Mouse (Mus musculus) thymus, postnatal 0 days (tissue): ENCODE results near the gene Otud7b. TPM values are rescaled to one million over a fixed set of nuclear protein-coding genes. Genes with fewer than 3 reads are reported as not detected.

Experiments
- DNase-seq: peaks from one replicate; pipeline ENCODE4 v3.0.0-alpha.2; 2015; ENCODE audit warnings: low spot score
- polyA plus RNA-seq: library from polyadenylated mRNA; unstranded; fragments of >200 nt; fragmentation: Nextera tagmentation; extraction: Ambion mirVana; gene quantifications from 2 replicates; pipeline ENCODE4 v1.2.1, GENCODE M21; 2015

Otud7b gene
- polyA plus RNA-seq, result 12.2 and 17.7 TPM in 2 replicates

DNA sequence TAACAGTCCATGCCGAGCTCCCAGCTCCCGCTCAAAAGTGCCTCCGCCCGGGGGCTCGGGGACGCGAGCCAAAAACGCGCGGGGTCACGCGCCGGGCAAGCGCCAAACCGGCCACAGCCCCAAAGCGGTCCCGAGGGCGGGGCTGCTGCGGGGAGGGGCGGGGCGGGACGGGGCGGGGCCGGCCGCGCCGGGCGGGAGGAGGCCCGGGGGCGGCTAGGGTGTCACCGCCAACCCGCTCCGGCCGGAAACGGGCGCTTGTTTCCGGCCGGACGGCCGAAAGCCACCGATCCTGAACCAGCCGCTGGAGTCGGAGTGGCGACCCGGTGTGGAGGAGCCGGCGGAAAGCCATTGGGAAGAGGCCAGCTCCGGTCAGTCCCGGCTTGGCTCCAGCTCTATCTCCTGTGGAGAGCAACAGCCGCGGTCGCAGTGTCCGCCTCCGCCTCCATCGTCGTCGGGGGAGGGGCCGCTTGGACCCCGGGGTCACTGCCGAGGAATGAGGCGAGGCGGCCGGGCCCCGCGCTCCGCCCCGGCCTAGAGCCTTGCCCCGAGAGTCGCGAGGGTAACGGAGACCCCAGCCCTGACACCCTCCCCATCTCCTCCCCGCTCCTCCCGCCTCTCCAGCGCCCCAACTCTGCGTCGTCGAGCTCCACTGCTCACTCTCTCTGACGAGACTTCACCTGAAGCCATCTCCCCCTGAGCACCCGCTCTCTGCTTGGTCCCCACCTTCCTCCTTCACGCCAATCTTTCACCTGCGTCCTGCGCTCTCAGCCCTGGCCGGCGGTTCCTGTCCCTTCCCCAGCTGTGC, at the start of gene Otud7b:
Gene Otud7b (plus strand): TSS at position 267 of the 805 bp plus-strand sequence.
- DNase-seq, result peak; percentile 80

DNA sequence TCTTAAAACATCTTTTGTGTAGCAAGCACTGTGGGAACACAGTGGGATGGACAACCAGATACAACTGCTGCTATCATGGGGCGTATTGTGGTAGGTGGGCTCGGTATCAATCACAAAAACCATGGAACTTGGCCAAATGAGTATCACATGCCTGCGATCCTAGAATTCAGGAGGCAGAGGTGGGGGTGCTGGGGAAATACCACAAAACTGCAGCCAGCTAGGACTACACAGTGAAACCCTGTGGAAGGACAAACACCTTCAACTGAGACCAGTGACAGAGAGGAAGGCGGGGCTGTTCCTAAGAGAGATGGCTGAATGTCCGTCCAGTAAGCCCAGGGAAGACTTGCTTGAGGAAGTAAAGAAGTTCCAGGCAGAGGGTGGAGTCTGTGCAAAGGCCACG, 49.0 kb upstream of the Otud7b start:
- DNase-seq, result no peak

DNA sequence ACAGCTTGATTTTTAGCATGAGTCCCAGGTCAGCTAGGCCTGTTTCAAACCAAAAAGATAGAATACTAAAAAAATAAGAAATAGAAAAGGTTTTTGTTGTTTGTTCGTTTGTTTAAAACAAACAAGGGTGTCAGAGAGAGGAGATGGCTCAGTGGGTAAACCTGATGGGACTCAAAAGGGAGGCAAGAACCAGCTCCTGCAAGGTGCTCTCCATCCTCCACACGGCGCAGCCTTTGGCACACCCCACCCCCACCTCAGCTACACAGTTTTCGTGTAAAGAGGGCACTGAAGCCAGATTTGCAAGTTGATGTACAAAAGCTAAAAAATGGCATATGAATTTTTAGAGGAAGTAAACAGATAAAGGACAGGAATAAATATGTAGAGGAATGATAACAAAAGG, 48.3 kb upstream of the Otud7b start:
- no peak for DNase-seq

DNA sequence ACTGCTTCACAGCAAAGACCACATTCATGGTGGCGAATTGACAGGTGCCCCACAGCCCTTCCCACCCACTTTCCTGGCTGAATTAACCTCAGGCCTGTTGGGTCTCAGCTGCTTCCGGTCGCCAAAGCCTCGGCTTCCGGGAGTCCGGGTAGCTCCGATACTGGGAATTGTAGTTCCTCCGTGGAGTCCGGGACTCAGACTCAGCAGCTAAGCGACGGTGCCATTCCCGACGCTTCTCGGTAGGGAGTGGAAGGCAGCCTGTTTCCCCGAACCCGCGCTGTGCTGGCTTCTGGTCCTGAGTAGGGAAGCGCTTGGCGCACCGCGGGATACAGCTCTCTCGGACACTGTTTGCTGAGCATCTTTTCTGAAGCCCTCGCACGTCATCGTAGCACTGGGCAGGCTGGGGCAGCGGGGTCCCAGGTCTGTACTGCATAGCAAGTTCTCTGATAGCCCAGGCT, 46.6 kb upstream of the Otud7b start:
- peak; percentile 83 for DNase-seq

DNA sequence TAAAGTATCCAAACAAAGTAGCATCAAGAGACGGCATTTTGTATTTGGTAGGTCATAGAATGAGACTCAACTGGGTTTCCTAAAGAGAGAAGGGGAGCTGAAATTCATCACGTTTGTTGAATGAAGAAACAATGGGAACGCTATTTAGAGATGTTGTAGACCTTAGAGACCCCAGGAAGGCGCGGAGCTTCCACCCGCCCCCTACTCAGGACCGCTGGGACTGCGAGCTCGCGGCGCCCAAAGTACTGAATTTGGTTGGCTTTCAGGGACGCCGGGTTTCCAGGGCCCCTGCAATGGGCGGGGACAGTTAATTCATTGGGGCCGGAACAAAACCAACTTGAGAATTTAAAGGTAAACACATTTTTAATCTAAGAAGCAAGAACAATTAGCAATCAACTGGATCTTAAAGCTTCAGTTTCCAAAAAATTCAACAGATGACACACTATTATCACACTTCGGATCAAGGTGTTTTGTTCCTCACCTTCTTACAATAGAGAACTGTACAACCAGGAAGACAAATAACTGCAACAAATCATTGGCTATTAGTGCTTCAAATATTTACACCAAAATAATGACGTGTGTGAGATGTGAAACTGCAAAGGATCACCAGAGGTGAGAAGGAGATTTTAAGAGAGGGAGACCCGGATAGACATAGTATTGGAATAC, 46.0 kb upstream of the Otud7b start, which contains the start of gene Vps45:
Gene Vps45 (minus strand): TSS at position 236 of the 666 bp plus-strand sequence.
- DNase-seq, result peak; percentile 79

DNA sequence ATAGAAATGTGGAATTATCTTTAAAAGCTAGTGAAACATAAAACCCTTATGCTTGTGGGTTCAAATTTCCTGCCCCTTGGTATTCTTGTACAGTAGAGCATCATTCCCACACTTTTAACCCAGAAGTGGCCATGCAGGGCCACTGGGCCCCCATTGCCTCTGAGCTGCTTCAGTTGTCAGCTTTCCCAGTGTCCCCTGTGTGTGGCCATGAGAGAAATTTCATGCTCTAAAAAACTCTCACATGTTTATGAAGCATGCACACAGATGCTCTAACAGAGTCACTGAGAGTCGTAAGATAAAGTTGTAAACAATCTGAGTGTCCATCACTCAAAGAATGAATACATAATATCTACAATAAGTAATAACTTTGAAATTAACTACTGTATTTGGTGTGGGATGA, 44.2 kb upstream of the Otud7b start:
- no peak for DNase-seq

DNA sequence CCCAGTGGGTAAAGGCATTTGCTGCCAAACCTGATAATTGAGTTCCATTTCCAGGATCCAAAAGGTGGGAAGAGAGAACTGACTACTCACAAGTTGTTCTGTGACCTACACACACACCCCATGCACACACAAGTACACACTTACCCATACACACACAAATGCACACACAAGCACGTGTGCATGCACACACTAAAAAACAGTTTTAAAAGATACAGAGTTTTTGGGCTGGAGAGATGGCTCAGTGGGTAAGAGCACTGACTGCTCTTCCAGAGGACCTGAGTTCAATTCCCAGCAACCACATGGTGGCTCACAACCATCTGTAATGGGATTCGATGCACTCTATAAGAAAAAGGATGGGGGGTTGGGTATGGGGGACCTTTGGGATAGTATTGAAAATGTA, 41.0 kb upstream of the Otud7b start:
- no peak for DNase-seq

DNA sequence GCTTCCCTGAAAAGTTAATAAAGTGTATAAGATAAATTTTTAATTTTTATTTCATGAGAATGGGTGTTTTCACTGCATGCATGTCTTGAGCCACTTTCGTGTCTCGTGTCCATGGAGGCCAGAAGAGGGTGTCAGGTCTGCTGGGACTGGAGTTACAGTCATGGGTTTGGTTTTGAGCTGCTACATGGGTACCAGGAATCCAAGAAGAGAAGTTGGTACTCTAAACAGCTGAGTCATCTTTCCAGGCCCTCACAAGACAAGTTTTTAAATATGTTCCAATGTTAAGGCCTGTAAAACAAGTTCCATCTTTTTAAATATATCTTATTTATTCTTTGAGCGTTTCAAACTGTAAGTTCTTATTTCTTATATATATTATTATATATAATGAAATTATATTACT, 40.1 kb upstream of the Otud7b start:
- no peak for DNase-seq

DNA sequence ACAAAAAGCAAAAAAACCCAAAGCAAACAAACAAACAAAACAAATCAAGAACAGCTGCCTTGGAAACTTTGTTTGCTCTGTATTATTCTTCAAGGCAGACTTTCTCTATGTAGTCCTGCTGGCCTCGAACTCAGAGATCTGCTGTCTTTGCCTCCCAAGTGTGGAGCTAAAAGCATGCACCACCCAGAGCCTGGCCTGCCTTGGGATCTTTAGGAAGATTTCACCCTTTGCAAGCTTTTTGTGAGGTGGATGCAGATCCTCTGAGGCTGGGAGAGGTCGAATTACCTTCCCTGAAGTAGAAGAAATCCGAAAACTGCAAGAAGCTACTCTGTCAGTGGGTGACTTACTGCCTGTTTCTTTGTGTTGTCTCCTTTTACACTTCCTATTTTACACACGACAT, 39.2 kb upstream of the Otud7b start:
- DNase-seq, result no peak

DNA sequence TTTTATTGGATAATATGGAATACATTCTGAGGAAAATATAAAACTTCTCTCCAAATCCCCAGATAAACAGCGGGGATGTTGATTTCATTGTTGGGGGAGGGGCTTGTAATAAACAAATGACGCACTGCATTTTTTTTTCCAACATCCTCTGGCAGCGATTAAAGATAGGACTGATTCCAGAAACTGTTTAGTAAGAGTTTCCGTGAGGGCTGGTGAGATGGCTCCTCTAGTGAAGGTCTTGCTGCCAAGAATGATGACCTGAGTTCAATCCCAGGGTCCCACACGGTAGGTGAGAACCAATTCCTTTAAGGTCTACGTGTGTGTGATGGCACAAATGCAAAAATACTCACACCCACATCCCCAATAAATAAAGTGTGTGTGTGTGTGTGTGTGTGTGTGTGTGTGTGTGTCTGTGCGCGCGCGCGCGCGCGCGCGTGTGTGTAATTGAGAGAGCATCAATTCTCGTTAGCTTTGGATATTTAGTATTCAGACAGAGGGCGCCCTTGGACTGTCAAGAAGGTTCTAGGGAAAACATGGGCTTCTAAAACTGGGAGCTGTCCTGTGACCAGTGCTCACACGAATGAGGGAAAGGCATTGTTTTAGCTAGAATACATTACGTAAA, 38.5 kb upstream of the Otud7b start:
- peak; percentile 57 for DNase-seq

DNA sequence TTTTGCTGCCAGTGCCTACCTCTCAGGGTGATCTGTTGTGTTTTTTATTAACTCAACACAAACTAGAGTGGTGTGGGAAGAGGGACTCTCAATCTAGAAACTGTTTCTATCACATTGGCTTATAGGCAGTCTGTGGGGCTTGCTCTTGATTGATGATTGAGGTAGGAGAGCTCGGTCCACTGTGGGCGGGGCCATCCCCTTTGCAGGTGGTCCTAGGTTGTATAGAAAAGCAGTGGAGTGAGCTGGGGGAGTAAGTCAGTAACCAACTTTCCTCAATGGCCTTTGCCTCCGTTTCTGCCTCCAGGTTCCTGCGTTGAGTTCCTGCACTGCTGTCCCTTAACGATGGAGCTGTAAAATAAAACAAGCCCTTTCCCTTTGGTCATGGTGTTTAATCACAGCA, 37.6 kb upstream of the Otud7b start:
- no peak for DNase-seq

DNA sequence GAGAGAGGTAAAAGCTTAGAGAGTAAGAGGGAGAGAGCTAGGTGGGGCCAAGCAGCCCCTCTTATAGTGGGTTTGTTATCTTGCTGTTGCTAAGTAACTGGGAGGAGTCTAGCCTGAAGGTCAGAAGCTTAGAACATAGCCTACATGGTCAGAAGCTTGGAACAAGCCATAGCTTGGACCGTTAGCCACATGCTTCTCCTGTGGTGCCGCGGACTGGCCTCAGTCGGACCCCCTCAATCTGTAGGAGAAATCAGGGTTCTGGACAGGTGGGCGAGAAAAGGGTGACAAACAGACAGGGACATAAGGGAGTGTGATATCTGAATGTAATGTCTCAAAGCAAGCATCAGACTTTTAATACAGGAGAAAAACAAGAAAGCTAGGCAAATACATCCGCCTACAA, 35.3 kb upstream of the Otud7b start:
- DNase-seq, result no peak

DNA sequence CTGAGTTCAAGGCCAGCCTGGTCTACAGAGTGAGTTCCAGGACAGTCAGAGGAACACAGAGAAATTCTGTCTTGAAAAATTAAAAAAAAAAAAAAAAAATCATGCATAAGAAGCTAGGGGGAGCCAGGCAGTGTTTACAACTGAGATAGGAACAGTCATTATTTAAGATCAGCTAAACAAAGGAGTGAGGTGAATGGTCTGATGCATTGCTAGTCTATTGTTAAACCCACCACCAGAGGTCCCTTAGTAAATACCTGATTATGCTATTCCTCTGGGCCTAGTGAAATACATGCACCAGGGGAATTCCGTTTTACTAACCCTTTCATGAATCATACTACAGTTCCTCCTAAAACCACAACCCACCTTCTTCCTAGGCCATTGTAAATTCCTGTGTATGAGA, 34.8 kb upstream of the Otud7b start:
- no peak for DNase-seq

DNA sequence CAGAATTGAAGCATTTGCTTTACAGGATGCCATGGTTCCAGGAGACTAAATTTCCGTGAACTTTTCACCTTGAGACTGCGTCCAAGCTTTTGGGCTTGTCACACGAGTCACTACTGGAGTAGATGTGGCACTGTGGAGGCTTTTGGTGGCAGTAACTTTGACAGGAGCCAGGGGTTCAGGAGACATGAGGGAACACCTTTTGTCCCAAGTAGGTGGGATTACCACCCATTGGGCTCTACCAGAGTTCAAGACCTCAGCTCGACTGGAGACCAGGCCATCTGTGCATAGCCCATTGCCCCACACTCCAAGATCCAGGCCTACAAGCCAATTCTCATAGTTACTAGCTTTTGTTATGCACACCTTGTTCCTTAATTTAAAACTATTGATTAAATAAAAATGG, 34.1 kb upstream of the Otud7b start:
- DNase-seq, result no peak

DNA sequence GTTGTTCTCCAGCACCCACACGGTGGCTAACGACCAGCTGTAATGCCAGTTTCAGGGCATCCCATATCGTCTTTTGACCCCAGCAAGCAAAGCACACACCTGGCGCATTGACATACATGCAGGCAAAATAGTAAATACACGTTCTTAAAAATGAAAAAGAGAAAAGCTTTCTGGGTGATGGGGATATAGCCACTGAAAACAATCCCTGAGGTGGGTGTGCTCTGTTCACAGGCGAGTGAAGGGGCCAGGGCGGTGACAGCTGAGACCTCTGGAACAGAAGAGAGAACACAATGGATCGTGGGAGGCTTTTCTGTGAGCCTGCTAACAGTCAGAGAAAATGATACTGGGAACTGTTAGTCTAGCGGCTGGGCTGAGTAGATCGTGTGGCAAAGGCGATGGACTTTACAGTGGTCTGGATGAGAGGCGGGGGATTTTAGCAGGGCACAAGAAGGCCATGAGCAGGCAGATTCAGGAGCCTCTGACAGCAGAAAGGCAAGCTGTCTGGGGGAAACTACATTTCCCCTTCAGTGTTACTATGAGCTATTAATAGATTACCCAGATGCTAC, 31.3 kb upstream of the Otud7b start:
- DNase-seq, result no peak

DNA sequence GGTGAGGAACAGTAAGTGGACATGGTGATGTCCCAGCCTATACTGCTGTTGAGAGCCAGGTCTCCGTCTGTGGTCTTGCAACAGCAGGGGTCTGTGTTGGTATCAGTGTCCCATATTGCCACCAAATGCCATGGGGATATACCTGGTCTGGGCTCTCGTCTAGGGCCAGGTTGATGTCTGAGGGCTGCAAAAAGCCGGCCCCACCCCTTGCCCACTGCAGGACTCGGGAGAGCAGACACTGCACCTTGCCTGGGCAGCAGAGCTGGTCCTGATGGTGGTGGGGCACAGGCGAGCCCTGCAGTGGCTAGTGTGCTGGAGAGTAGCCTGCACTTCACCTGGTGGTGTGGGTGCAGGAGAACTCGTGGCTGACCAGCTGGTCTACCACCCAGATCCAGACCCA, 26.3 kb upstream of the Otud7b start:
- no peak for DNase-seq

DNA sequence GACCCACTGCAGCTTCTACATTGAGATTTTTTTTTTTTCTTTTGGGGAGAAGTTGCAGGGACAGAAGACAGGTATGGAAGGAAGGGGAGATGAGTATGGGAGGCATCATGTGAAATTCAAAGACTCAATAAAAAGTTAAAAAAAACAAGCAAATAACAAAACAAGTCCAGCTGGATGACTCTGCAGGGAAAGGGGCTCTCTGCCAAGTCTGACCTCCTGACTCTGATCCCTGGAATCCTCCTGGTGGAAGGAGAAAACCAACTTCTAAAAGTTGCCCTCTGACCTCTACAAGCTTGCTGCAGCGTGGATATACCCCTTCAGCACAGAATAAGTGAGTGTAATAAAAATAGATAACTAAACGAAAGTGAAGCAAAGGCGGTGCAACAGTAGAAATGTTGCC, 25.6 kb upstream of the Otud7b start:
- DNase-seq, result no peak

DNA sequence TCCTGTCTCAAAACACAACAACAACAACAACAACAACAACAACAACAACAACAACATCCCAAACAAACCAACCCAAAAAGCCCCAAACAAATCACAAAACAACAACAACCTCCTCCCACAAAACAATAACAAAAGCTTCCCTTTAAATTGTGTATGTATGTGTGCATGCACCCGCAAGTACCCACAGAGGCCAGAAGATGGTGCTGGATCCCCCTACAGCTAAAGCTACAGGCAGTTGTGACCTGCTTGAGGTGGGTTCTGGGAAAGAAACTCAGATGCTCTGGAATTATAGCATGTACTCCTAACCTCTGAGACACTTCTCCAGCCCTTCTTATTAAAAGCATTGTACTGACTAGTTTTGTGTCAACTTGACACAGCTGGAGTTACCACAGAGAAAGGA, 23.3 kb upstream of the Otud7b start:
- peak; percentile 49 for DNase-seq

DNA sequence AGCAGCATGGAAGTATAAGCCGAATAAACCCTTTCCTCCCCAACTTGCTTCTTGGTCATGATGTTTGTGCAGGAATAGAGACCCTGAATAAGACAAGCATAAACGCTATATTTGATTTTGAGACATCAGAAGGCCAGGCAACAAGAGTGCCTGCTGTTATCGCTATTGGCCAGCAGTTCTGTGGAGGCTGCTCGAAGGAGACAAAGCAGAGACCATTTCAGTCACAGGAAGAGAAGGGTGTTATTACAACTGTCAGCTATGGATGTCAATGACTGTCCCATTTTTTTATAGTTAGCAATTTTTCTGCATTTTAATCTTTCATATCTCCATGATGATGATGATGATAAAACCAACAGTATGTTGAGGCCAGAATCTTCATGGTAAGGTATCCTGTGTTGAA, 22.7 kb upstream of the Otud7b start:
- DNase-seq, result no peak

DNA sequence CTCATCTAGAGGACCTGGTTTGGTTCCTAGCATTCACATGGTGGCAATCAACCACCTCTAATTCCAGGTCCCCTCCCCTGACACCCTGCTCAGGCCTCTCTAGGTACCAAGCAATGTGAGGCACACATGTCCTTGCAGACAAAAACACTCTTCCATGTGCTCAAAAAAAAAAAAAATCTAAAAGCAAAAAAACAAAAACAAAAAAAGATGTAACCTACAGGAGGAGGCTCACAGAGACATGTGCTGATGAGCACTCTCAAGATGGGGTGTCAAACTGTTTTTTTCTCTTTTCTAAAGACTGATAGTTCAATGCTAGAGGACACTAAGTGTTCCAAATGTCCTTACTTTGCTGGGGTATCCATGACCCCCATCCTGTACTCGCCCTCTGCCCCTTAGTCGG, 22.2 kb upstream of the Otud7b start:
- DNase-seq, result no peak

DNA sequence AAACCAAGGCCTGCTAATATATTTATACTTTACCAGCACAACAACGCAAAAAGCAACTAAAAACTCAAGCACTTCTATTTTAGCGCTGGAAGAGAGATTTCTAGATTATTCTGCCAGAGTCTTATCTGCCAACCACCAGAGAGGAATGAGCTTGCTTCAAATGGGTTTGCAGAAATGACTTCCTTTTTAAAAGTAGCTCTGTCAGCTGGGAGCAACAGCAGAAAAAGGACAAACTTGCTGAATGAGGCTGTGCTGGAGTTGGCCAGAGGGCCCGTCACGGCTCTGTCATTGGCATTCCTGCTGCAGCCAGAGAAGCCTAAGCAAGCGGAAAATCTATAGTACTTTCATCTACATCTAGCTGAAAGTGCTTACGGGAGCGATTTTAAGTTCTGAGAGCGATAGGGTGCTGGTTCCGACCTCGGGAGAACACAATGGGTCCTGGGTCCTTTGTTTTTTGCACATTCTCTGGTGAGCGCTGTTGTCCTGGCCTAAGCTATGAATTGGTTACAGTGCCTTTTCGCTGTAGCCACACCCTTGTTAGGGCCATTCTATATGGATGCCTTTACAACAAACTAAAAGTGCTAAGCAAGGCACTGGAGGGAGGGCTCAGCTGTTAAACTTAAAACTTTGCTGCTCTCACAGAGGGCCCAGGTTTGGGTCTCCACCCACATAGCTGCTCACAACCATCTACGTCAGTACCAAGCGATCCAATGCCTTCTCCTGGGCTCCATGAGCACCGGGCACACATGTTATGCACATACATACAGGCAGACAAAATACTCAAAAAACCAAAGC, 21.4 kb upstream of the Otud7b start:
- DNase-seq, result no peak
